Mouse (Mus musculus) small intestine, adult 2 months (tissue): ENCODE measurements around the gene B4gat1. TPM values are rescaled to one million over a fixed set of nuclear protein-coding genes. Genes with fewer than 3 reads are reported as not detected.

Source experiments
- H3K27ac ChIP-seq: fragments of 200-500 bp; 2 replicates; pipeline ENCODE4 v1.5.1; 2012; ENCODE audit warnings: low read depth, low read length, control low read depth, inconsistent platforms; ENCODE audit not compliant: insufficient read depth
- H3K27me3 ChIP-seq: fragments of 200-500 bp; 2 replicates; pipeline ENCODE4 v1.6.1; 2012; ENCODE audit warnings: mild to moderate bottlenecking, moderate library complexity, low read length, inconsistent platforms; ENCODE audit not compliant: control insufficient read depth, insufficient read depth
- H3K36me3 ChIP-seq: fragments of 200-500 bp; 2 replicates; pipeline ENCODE4 v1.6.1; 2012; ENCODE audit warnings: mild to moderate bottlenecking, low read length, control low read depth, inconsistent platforms; ENCODE audit not compliant: control insufficient read depth, insufficient read depth
- H3K4me1 ChIP-seq: fragments of 200-500 bp; 2 replicates; pipeline ENCODE4 v1.6.1; 2012; ENCODE audit warnings: low read length, inconsistent platforms, mixed read lengths; ENCODE audit not compliant: control insufficient read depth, insufficient read depth, insufficient read length
- H3K4me3 ChIP-seq: fragments of 200-500 bp; 2 replicates; pipeline ENCODE4 v1.5.1; 2012; ENCODE audit warnings: low read depth, mild to moderate bottlenecking, control low read depth, inconsistent platforms, low read length, moderate library complexity
- CTCF ChIP-seq: fragments of 200-500 bp; IDR thresholded peaks from 2 replicates; pipeline ENCODE4 v1.5.1; 2012; ENCODE audit warnings: low read depth, mild to moderate bottlenecking, control low read depth, inconsistent platforms, low read length, moderate library complexity, mixed read lengths; ENCODE audit not compliant: insufficient replicate concordance, insufficient read length; ENCODE audit errors: extremely low read depth
- POLR2A ChIP-seq: fragments of 200-500 bp; IDR thresholded peaks from 2 replicates; pipeline ENCODE4 v1.6.1; 2012; ENCODE audit warnings: low read depth, mild to moderate bottlenecking, control low read depth, inconsistent platforms, low read length, moderate library complexity
- WGBS: fragments of 180-500 bp; shearing (Covaris S2); methylation state at CpG from one replicate; pipeline ENCODE4 v1.1.7; 2018; 5-methylcytosine and 5-hydroxymethylcytosine counted together
- polyA plus RNA-seq: library from polyadenylated mRNA; depleted of rRNA; stranded (reverse); fragments of >200 nt; gene quantifications from 2 replicates; pipeline ENCODE4 v1.2.3, GENCODE M21; 2012

Gene B4gat1
- polyA plus RNA-seq, 1 experiment: 18.1 TPM

GRCm38 (mm10) chr19:5016782-5017181 is 21.8 kb upstream of the B4gat1 start:
- 20% methylated on average over 12 of the region's 12 CpGs for WGBS
- Histone ChIP-seq H3K4me1 (no peaks in the 10 kb centered on the region), H3K36me3 (no peaks in the 10 kb centered on the region), H3K27ac (no peak overlapping the region), H3K4me3 (no peak overlapping the region), H3K27me3 (no peaks in the 10 kb centered on the region)
- TF ChIP-seq POLR2A (no peak), CTCF (peak; percentile 86; the same call in 1 of the 2 replicates)

GRCm38 (mm10) chr19:5017611-5018010 is 21.0 kb upstream of the B4gat1 start:
- H3K36me3 ChIP-seq: no peaks in the 10 kb centered on the region
- WGBS: 81% methylated on average over 4 of the region's 4 CpGs
- no peak overlapping the region for H3K27ac ChIP-seq

GRCm38 (mm10) chr19:5018191-5018590 is 20.4 kb upstream of the B4gat1 start:
- no peaks in the 10 kb centered on the region for H3K27me3 ChIP-seq
- no peaks in the 10 kb centered on the region for H3K36me3 ChIP-seq
- H3K4me1 ChIP-seq: no peaks in the 10 kb centered on the region
- no peak overlapping the region for H3K27ac ChIP-seq
- WGBS: 78% methylated on average over 3 of the region's 3 CpGs
- H3K4me3 ChIP-seq: no peak overlapping the region
- TF ChIP-seq CTCF: no peak
- no peak for TF ChIP-seq POLR2A

More at GRCm38 (mm10) chr19:5017611-5018010, 21.0 kb upstream of the B4gat1 start:
- Histone ChIP-seq H3K4me1 (no peaks in the 10 kb centered on the region), H3K4me3 (no peak overlapping the region), H3K27me3 (no peaks in the 10 kb centered on the region)
- TF ChIP-seq CTCF (no peak), POLR2A (no peak)

GRCm38 (mm10) chr19:5021416-5021815 is 17.2 kb upstream of the B4gat1 start:
- TF ChIP-seq CTCF (no peak), POLR2A (no peak)
- Histone ChIP-seq H3K4me1 (peaks cover 5% of the 10 kb centered on the region; the same call in 1 of the 2 replicates), H3K27ac (no peak overlapping the region), H3K36me3 (no peaks in the 10 kb centered on the region), H3K27me3 (no peaks in the 10 kb centered on the region), H3K4me3 (no peak overlapping the region)
- WGBS: 91% methylated on average over 2 of the region's 2 CpGs

GRCm38 (mm10) chr19:5023621-5024479 is 14.8 kb upstream of the B4gat1 start, which contains the start of gene Slc29a2:
Gene Slc29a2 (plus strand): TSS chr19:5023860.
- WGBS: under 1% methylated on average over 62 of the region's 62 CpGs
- TF ChIP-seq CTCF: no peak
- peak; percentile 59 for TF ChIP-seq POLR2A
- peaks cover 5% of the 10 kb centered on the region; the same call in 1 of the 2 replicates for H3K4me1 ChIP-seq
- H3K27ac ChIP-seq: peak within 1 kb of the TSS; percentile 81
- H3K4me3 ChIP-seq: peak within 1 kb of the TSS; percentile 86
- no peaks in the 10 kb centered on the region for H3K36me3 ChIP-seq
- H3K27me3 ChIP-seq: no peaks in the 10 kb centered on the region

GRCm38 (mm10) chr19:5026111-5026510 is 12.5 kb upstream of the B4gat1 start:
- no peak for TF ChIP-seq CTCF
- TF ChIP-seq POLR2A: no peak
- WGBS: 90% methylated on average over 8 of the region's 8 CpGs
- Histone ChIP-seq H3K36me3 (no peaks in the 10 kb centered on the region; the same call in 1 of the 2 replicates), H3K4me1 (peaks cover 5% of the 10 kb centered on the region; the same call in 1 of the 2 replicates), H3K27me3 (no peaks in the 10 kb centered on the region), H3K27ac (no peak overlapping the region), H3K4me3 (no peak overlapping the region)

- 90% methylated on average over 3 of the region's 3 CpGs for WGBS
- TF ChIP-seq CTCF (no peak), POLR2A (no peak)
- no peak overlapping the region for H3K4me3 ChIP-seq
- no peaks in the 10 kb centered on the region for H3K27me3 ChIP-seq
- no peaks in the 10 kb centered on the region for H3K4me1 ChIP-seq
- H3K27ac ChIP-seq: no peak overlapping the region
- H3K36me3 ChIP-seq: no peaks in the 10 kb centered on the region; the same call in 1 of the 2 replicates
Observed at GRCm38 (mm10) chr19:5032686-5033085, 5.9 kb upstream of the B4gat1 start.
